Mouse (Mus musculus): ENCODE results near the gene Adcy2.

GRCm38 (mm10) chr13:69002173-69002572 lies 2.8 kb upstream of the Adcy2 start:
- TF ChIP-seq CTCF (conservative IDR thresholded peaks at IDR 0.05; ENCODE audit: low read length) (peak; percentile 57), NANOG (IDR thresholded peaks at IDR 0.05; ENCODE audit: borderline replicate concordance, low read length) (no peak)
